Mouse (Mus musculus): Measurements from ENCODE around the gene Dscam. TPM values are rescaled to one million over a fixed set of nuclear protein-coding genes. Genes with fewer than 3 reads are reported as not detected.

Dscam gene
- polyA plus RNA-seq, 1 experiment from 2014 or later: not detected

GRCm38 (mm10) chr16:96651444-96651843, 519.1 kb downstream of the Dscam start:
- Histone ChIP-seq H3K9me3 (replicated peaks) (no peaks in the 10 kb centered on the region), H3K9ac (no peak overlapping the region), H3K4me2 (no peak overlapping the region), H3K36me3 (no peaks in the 10 kb centered on the region), H3K27ac (ENCODE audit: poor library complexity, severe bottlenecking) (no peak overlapping the region), H3K4me3 (no peak overlapping the region), H3K4me1 (replicated peaks) (no peaks in the 10 kb centered on the region), H3K27me3 (replicated peaks) (0 out of 2 replicates have a peak, but pooled peaks cover 3% of the 10 kb centered on the region)
- 81% methylated on average over 3 of the region's 3 CpGs for WGBS
- no peak for ATAC-seq (ENCODE audit: insufficient number of reproducible peaks, low FRiP score)

- Histone ChIP-seq H3K4me1 (replicated peaks) (no peaks in the 10 kb centered on the region), H3K9ac (no peak overlapping the region), H3K27me3 (replicated peaks) (no peaks in the 10 kb centered on the region; the same call in 1 of the 2 replicates), H3K27ac (ENCODE audit: poor library complexity, severe bottlenecking) (no peak overlapping the region), H3K9me3 (replicated peaks) (no peaks in the 10 kb centered on the region), H3K4me2 (no peak overlapping the region), H3K4me3 (no peak overlapping the region), H3K36me3 (no peaks in the 10 kb centered on the region)
- WGBS: 51% methylated on average over 3 of the region's 3 CpGs
- no peak for ATAC-seq (ENCODE audit: insufficient number of reproducible peaks, low FRiP score)
These were observed 530.5 kb downstream of the Dscam start for GRCm38 (mm10) chr16:96640101-96640500.

GRCm38 (mm10) chr16:96635916-96636315, 534.6 kb downstream of the Dscam start:
- Histone ChIP-seq H3K27me3 (replicated peaks) (no peaks in the 10 kb centered on the region), H3K27ac (ENCODE audit: poor library complexity, severe bottlenecking) (no peak overlapping the region), H3K36me3 (no peaks in the 10 kb centered on the region), H3K4me2 (no peak overlapping the region), H3K9ac (no peak overlapping the region), H3K9me3 (replicated peaks) (no peaks in the 10 kb centered on the region), H3K4me1 (replicated peaks) (no peaks in the 10 kb centered on the region), H3K4me3 (no peak overlapping the region)
- no peak for ATAC-seq (ENCODE audit: insufficient number of reproducible peaks, low FRiP score)
- 73% methylated on average over 2 of the region's 2 CpGs for WGBS

GRCm38 (mm10) chr16:96634791-96635143, 535.8 kb downstream of the Dscam start:
- H3K4me1 ChIP-seq (replicated peaks): no peaks in the 10 kb centered on the region
- no peaks in the 10 kb centered on the region for H3K27me3 ChIP-seq (replicated peaks)
- ATAC-seq (ENCODE audit: insufficient number of reproducible peaks, low FRiP score): no peak
- H3K9me3 ChIP-seq (replicated peaks): no peaks in the 10 kb centered on the region
- no peak overlapping the region for H3K9ac ChIP-seq
- no peak overlapping the region for H3K4me2 ChIP-seq
- no peaks in the 10 kb centered on the region for H3K36me3 ChIP-seq
- H3K4me3 ChIP-seq: no peak overlapping the region
- H3K27ac ChIP-seq (ENCODE audit: poor library complexity, severe bottlenecking): no peak overlapping the region

GRCm38 (mm10) chr16:96634097-96634790, 536.3 kb downstream of the Dscam start:
- ATAC-seq (ENCODE audit: insufficient number of reproducible peaks, low FRiP score): no peak
- Histone ChIP-seq H3K4me1 (replicated peaks) (no peaks in the 10 kb centered on the region), H3K9me3 (replicated peaks) (no peaks in the 10 kb centered on the region), H3K36me3 (no peaks in the 10 kb centered on the region), H3K4me3 (no peak overlapping the region), H3K9ac (no peak overlapping the region), H3K4me2 (no peak overlapping the region), H3K27ac (ENCODE audit: poor library complexity, severe bottlenecking) (no peak overlapping the region), H3K27me3 (replicated peaks) (no peaks in the 10 kb centered on the region)
- WGBS: 79% methylated on average over 4 of the region's 4 CpGs

- ATAC-seq (ENCODE audit: insufficient number of reproducible peaks, low FRiP score): no peak
- H3K27me3 ChIP-seq (replicated peaks): no peaks in the 10 kb centered on the region
- no peak overlapping the region for H3K27ac ChIP-seq (ENCODE audit: poor library complexity, severe bottlenecking)
- 72% methylated on average over 7 of the region's 7 CpGs for WGBS
- H3K36me3 ChIP-seq: no peaks in the 10 kb centered on the region
- H3K4me1 ChIP-seq (replicated peaks): no peaks in the 10 kb centered on the region
- no peak overlapping the region for H3K4me2 ChIP-seq
- H3K9me3 ChIP-seq (replicated peaks): no peaks in the 10 kb centered on the region
- no peak overlapping the region for H3K4me3 ChIP-seq
- H3K9ac ChIP-seq: no peak overlapping the region
These were observed 540.3 kb downstream of the Dscam start for GRCm38 (mm10) chr16:96630241-96630640.

GRCm38 (mm10) chr16:96629623-96630022, 540.9 kb downstream of the Dscam start:
- Histone ChIP-seq H3K4me1 (replicated peaks) (no peaks in the 10 kb centered on the region), H3K27me3 (replicated peaks) (no peaks in the 10 kb centered on the region), H3K4me3 (no peak overlapping the region), H3K4me2 (no peak overlapping the region), H3K9ac (no peak overlapping the region), H3K9me3 (replicated peaks) (no peaks in the 10 kb centered on the region), H3K27ac (ENCODE audit: poor library complexity, severe bottlenecking) (no peak overlapping the region), H3K36me3 (no peaks in the 10 kb centered on the region)
- WGBS: 81% methylated on average over 5 of the region's 5 CpGs
- no peak for ATAC-seq (ENCODE audit: insufficient number of reproducible peaks, low FRiP score)

GRCm38 (mm10) chr16:96625468-96625867, 545.1 kb downstream of the Dscam start:
- Histone ChIP-seq H3K4me3 (no peak overlapping the region), H3K27ac (ENCODE audit: poor library complexity, severe bottlenecking) (no peak overlapping the region), H3K4me1 (replicated peaks) (no peaks in the 10 kb centered on the region), H3K27me3 (replicated peaks) (no peaks in the 10 kb centered on the region), H3K9me3 (replicated peaks) (no peaks in the 10 kb centered on the region), H3K36me3 (no peaks in the 10 kb centered on the region), H3K9ac (no peak overlapping the region), H3K4me2 (no peak overlapping the region)
- 71% methylated on average over 4 of the region's 4 CpGs for WGBS
- ATAC-seq (ENCODE audit: insufficient number of reproducible peaks, low FRiP score): no peak

GRCm38 (mm10) chr16:96624570-96625411, 545.8 kb downstream of the Dscam start:
- Histone ChIP-seq H3K27ac (ENCODE audit: poor library complexity, severe bottlenecking) (no peak overlapping the region), H3K27me3 (replicated peaks) (no peaks in the 10 kb centered on the region), H3K9me3 (replicated peaks) (no peaks in the 10 kb centered on the region), H3K4me1 (replicated peaks) (no peaks in the 10 kb centered on the region), H3K4me2 (no peak overlapping the region), H3K4me3 (no peak overlapping the region), H3K9ac (no peak overlapping the region), H3K36me3 (no peaks in the 10 kb centered on the region)
- WGBS: 65% methylated on average over 7 of the region's 7 CpGs
- no peak for ATAC-seq (ENCODE audit: insufficient number of reproducible peaks, low FRiP score)

GRCm38 (mm10) chr16:96620861-96621260, 549.7 kb downstream of the Dscam start:
- Histone ChIP-seq H3K4me3 (no peak overlapping the region), H3K4me2 (no peak overlapping the region), H3K9ac (no peak overlapping the region), H3K27me3 (replicated peaks) (no peaks in the 10 kb centered on the region), H3K27ac (ENCODE audit: poor library complexity, severe bottlenecking) (no peak overlapping the region), H3K4me1 (replicated peaks) (peaks cover 7% of the 10 kb centered on the region), H3K36me3 (no peaks in the 10 kb centered on the region), H3K9me3 (replicated peaks) (no peaks in the 10 kb centered on the region)
- no peak for ATAC-seq (ENCODE audit: insufficient number of reproducible peaks, low FRiP score)
- 89% methylated on average over 6 of the region's 6 CpGs for WGBS

GRCm38 (mm10) chr16:96620402-96620801, 550.1 kb downstream of the Dscam start:
- 77% methylated on average over 5 of the region's 5 CpGs for WGBS
- Histone ChIP-seq H3K4me2 (no peak overlapping the region), H3K4me1 (replicated peaks) (peaks cover 7% of the 10 kb centered on the region), H3K36me3 (no peaks in the 10 kb centered on the region), H3K27ac (ENCODE audit: poor library complexity, severe bottlenecking) (no peak overlapping the region), H3K4me3 (no peak overlapping the region), H3K27me3 (replicated peaks) (no peaks in the 10 kb centered on the region), H3K9me3 (replicated peaks) (0 out of 2 replicates have a peak, but pooled peaks cover under 1% of the 10 kb centered on the region), H3K9ac (no peak overlapping the region)
- no peak for ATAC-seq (ENCODE audit: insufficient number of reproducible peaks, low FRiP score)
